Comparison of ENCODE assay signal across 24 mouse cellular contexts in the genomic region with DNA sequence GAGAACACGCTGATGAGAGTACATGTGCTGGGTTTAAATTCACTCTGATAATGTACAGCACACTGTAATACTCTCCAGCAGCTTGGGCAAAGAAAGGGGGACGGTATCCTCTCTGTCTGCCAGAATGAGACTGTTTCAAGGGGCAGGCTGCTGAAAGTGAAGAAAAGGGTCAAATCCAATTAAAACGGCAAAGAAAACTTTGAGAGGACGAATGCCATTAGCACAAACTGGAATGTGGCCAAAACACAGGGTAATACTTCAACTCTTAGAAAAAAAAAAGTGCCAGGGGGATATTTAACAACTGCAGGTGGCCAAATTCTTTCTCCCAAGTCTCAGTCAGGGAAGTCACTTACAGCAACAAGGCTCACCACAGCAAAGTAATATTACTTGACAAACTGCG. TPM values are rescaled to one million over a fixed set of nuclear protein-coding genes. Genes with fewer than 3 reads are reported as not detected.
DNase-seq lines count a peak whose midpoint lies in the region; ATAC-seq and TF ChIP-seq lines count a peak whose summit lies in the region.
"Had no signal": no experiment of that assay in that cellular context is flagged by ENCODE, and none has a peak within 500 bp of the region (broad histone marks: within the 10 kb centered on the region; RNA-seq: fewer than 3 reads in every experiment).

No protein-coding gene starts in this region.

- no peak overlapping the region for H3K4me3 ChIP-seq in forebrain, embryonic 14.5 days (ENCODE audit: low read depth, low read length)
- H3K4me3 ChIP-seq in forebrain, embryonic 10.5 days: no peak overlapping the region
- H3K4me3 ChIP-seq: embryonic facial prominence, embryonic 13.5 days; embryonic facial prominence, embryonic 15.5 days; erythroblast, embryonic 14.5 days; forebrain, embryonic 13.5 days had no signal

- TF ChIP-seq CTCF in brain, embryonic 14.5 days (IDR thresholded peaks at IDR 0.05; ENCODE audit: borderline replicate concordance, extremely low read depth, insufficient read depth, insufficient read length): no peak

- H3K4me2 ChIP-seq in forebrain, embryonic 14.5 days (ENCODE audit: low read length): no peak overlapping the region
- H3K4me2 ChIP-seq: embryonic facial prominence, embryonic 13.5 days; embryonic facial prominence, embryonic 15.5 days; forebrain, embryonic 13.5 days had no signal

- H3K27me3 ChIP-seq in forebrain, embryonic 14.5 days (replicated peaks; ENCODE audit: control insufficient read depth, insufficient read depth, low read length): no peaks in the 10 kb centered on the region
- H3K27me3 ChIP-seq in forebrain, embryonic 10.5 days (ENCODE audit: poor library complexity, severe bottlenecking): peaks cover 21% of the 10 kb centered on the region
- H3K27me3 ChIP-seq: embryonic facial prominence, embryonic 15.5 days; forebrain, embryonic 13.5 days had no signal

- 23% methylated on average over 5 of the region's 5 CpGs for WGBS in forebrain, embryonic 14.5 days
- WGBS in forebrain, embryonic 10.5 days: 55% methylated on average over 5 of the region's 5 CpGs

- no peak for ATAC-seq in forebrain, embryonic 14.5 days
- ATAC-seq: activated CD4-positive, CD25-positive, alpha-beta regulatory T cell, adult 4 months; forebrain, embryonic 13.5 days; forebrain, embryonic 16.5 days; Patski had no signal

- H3K27ac ChIP-seq in forebrain, embryonic 14.5 days (ENCODE audit: low read depth, low read length): no peak overlapping the region
- H3K27ac ChIP-seq in forebrain, embryonic 10.5 days: no peak overlapping the region
- H3K27ac ChIP-seq: embryonic facial prominence, embryonic 13.5 days; embryonic facial prominence, embryonic 15.5 days; forebrain, embryonic 13.5 days had no signal

- H3K9me3 ChIP-seq in forebrain, embryonic 14.5 days (replicated peaks; ENCODE audit: control insufficient read depth, low read length): no peaks in the 10 kb centered on the region
- H3K9me3 ChIP-seq in forebrain, embryonic 10.5 days: no peaks in the 10 kb centered on the region
- H3K9me3 ChIP-seq: embryonic facial prominence, embryonic 13.5 days; embryonic facial prominence, embryonic 15.5 days; forebrain, embryonic 13.5 days had no signal

- H3K36me3 ChIP-seq in forebrain, embryonic 14.5 days (ENCODE audit: control insufficient read depth, insufficient read depth, low read length): no peaks in the 10 kb centered on the region
- H3K36me3 ChIP-seq in forebrain, embryonic 10.5 days (replicated peaks): no peaks in the 10 kb centered on the region
- H3K36me3 ChIP-seq: embryonic facial prominence, embryonic 13.5 days; embryonic facial prominence, embryonic 15.5 days had no signal

- DNase-seq in forebrain, embryonic 14.5 days (ENCODE audit: low spot score): peak; percentile 58
- no peak for DNase-seq in forebrain, embryonic 10.5 days (ENCODE audit: extremely low spot score, low spot score)
- peak; percentile 18 for DNase-seq in kidney, adult 9 months
- DNase-seq in kidney, adult 18-20 months: no peak
- DNase-seq in brain, embryonic 14.5 days (ENCODE audit: low read depth): peak; percentile 68
- no peak for DNase-seq in neural tube, embryonic 10.5 days (ENCODE audit: extremely low spot score, low spot score)
- DNase-seq: adrenal gland, adult 8-10 months; adrenal gland, postnatal 14 days; adrenal gland, postnatal 36 days; cerebellum, adult 11 months; cerebellum, adult 18-20 months; cerebellum, adult 8-10 months; cerebellum, adult 9-11 months; cerebellum, postnatal 14 days; cerebellum, postnatal 36 days had no signal

- no peak overlapping the region for H3K9ac ChIP-seq in forebrain, embryonic 14.5 days (ENCODE audit: low read length)
- H3K9ac ChIP-seq: embryonic facial prominence, embryonic 13.5 days; embryonic facial prominence, embryonic 15.5 days; forebrain, embryonic 13.5 days had no signal

- no peak for TF ChIP-seq POLR2A in brain, embryonic 14.5 days (IDR thresholded peaks at IDR 0.05; ENCODE audit: borderline replicate concordance, extremely low read depth, insufficient read depth, insufficient read length, poor library complexity, severe bottlenecking)

- H3K4me1 ChIP-seq in forebrain, embryonic 14.5 days (ENCODE audit: control insufficient read depth, insufficient read depth, low read length): no peaks in the 10 kb centered on the region
- no peaks in the 10 kb centered on the region for H3K4me1 ChIP-seq in forebrain, embryonic 10.5 days
- H3K4me1 ChIP-seq: embryonic facial prominence, embryonic 13.5 days; embryonic facial prominence, embryonic 15.5 days had no signal

RNA-seq across cellular contexts. Expression of gene Nkx3-2, which starts 27.3 kb away (rescaled TPM):
- not detected in 2 replicates for polyA plus RNA-seq in forebrain, embryonic 14.5 days (2014; fragmentation: Nextera tagmentation; extraction: Ambion mirVana)
- polyA plus RNA-seq in forebrain, embryonic 10.5 days (2016; fragmentation: Nextera tagmentation; extraction: Ambion mirVana): 0.09 TPM in 1 of 2 replicates, not detected in the other
- not detected in 2 replicates for polyA plus RNA-seq in brain, embryonic 14.5 days (2012; rRNA removed)
- polyA plus RNA-seq: activated CD4-positive, CD25-positive, alpha-beta regulatory T cell, adult 4 months; erythroblast, embryonic 14.5 days; forebrain, embryonic 11.5 days; forebrain, embryonic 13.5 days; forebrain, embryonic 16.5 days; frontal cortex, adult 2 months had no signal

RNA-seq across cellular contexts. Expression of gene Rab28, which starts 29.1 kb away (rescaled TPM):
- polyA plus RNA-seq in forebrain, embryonic 14.5 days (2014; fragmentation: Nextera tagmentation; extraction: Ambion mirVana): 78.3 and 79.0 TPM in 2 replicates
- 77.3 and 81.1 TPM in 2 replicates for polyA plus RNA-seq in forebrain, embryonic 10.5 days (2016; fragmentation: Nextera tagmentation; extraction: Ambion mirVana)
- 52.2 and 65.7 TPM in 2 replicates for polyA plus RNA-seq in brain, embryonic 14.5 days (2012; rRNA removed)

Comparison
In these comparisons a context has a peak if more than half of its experiments do, and no peak if none do; other contexts are left out.
1. DNase-seq: peak in forebrain, embryonic 14.5 days (single experiment), kidney, adult 9 months (single experiment) and brain, embryonic 14.5 days (single experiment); none in forebrain, embryonic 10.5 days (single experiment), kidney, adult 18-20 months (single experiment) and neural tube, embryonic 10.5 days (single experiment).